9 mouse cellular contexts compared by ENCODE assay signal in the genomic region with DNA sequence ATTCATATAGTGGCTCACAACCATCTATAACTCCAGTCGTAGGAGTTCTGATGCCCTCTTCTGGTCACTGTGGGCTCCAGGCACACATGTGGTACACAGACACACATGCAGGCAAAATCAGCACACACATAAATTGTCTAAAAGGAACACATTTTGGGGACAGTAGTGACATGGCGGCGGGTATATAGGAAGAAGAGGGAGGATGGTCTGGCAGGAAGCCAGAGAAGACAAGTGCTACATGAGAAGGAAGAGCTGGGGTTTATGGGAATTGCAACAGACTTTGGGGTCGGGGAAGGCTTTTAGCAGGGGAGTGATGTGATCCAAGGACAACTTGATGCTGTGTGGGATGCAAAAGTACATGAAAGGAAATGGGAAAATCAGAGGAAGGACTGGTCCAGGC. TPM values are rescaled to one million over a fixed set of nuclear protein-coding genes. Genes with fewer than 3 reads are reported as not detected.
DNase-seq lines count a peak whose midpoint lies in the region; ATAC-seq and TF ChIP-seq lines count a peak whose summit lies in the region.
"Had no signal": no experiment of that assay in that cellular context is flagged by ENCODE, and none has a peak within 500 bp of the region (broad histone marks: within the 10 kb centered on the region; RNA-seq: fewer than 3 reads in every experiment).

No protein-coding gene starts in this region.

- no peak for DNase-seq in heart, adult 18-20 months
- DNase-seq in ZHBTc4 (ENCODE audit: low read depth, low spot score), result peak; percentile 22
- no peak for DNase-seq in hindbrain, postnatal 0 days (ENCODE audit: low spot score)
- no peak for DNase-seq in frontal cortex, postnatal 36 days (ENCODE audit: low spot score in 2 of 2)
- no peak for DNase-seq in frontal cortex, postnatal 14 days (ENCODE audit: low spot score in 2 of 2)
- DNase-seq in kidney, postnatal 10 days, result no peak

- WGBS in heart, embryonic 14.5 days, result 74% methylated on average over 4 of the region's 4 CpGs
- 89% methylated on average over 4 of the region's 4 CpGs for WGBS in hindbrain, postnatal 0 days
- 90% methylated on average over 4 of the region's 4 CpGs for WGBS in midbrain, embryonic 15.5 days

- H3K4me3 ChIP-seq in heart, embryonic 14.5 days (ENCODE audit: control insufficient read depth in 1 of 2, insufficient read depth in 1 of 2, low read depth in 1 of 2, low read length in 2 of 2), result peak overlapping the region in 1 of 2 experiments; percentile 83; a peak in 3 of 4 replicates
- peak overlapping the region; percentile 81 for H3K4me3 ChIP-seq in hindbrain, postnatal 0 days (ENCODE audit: low read length)
- H3K4me3 ChIP-seq in midbrain, embryonic 15.5 days, result peak overlapping the region; percentile 94; the same call in 1 of the 2 replicates

- H3K27ac ChIP-seq in heart, embryonic 14.5 days (replicated peaks in 1 of 2; ENCODE audit: control insufficient read depth in 1 of 2, insufficient read depth in 1 of 2, low read depth in 2 of 2, low read length in 2 of 2), result peak overlapping the region in 1 of 2 experiments; percentile 89; a peak in 2 of 4 replicates
- H3K27ac ChIP-seq in hindbrain, postnatal 0 days, result no peak overlapping the region
- no peak overlapping the region for H3K27ac ChIP-seq in midbrain, embryonic 15.5 days

- no peaks in the 10 kb centered on the region for H3K27me3 ChIP-seq in heart, embryonic 14.5 days (ENCODE audit: control insufficient read depth, insufficient read depth, low read length)
- H3K27me3 ChIP-seq in hindbrain, postnatal 0 days (ENCODE audit: insufficient read depth, low read length), result no peaks in the 10 kb centered on the region
- no peaks in the 10 kb centered on the region for H3K27me3 ChIP-seq in midbrain, embryonic 15.5 days (replicated peaks)

- peak; percentile 22 for TF ChIP-seq CTCF in hindbrain, postnatal 0 days (IDR thresholded peaks at IDR 0.05; ENCODE audit: low read depth)

- H3K4me1 ChIP-seq in heart, embryonic 14.5 days (ENCODE audit: control insufficient read depth in 2 of 2, insufficient read depth in 2 of 2, low read length in 2 of 2), result peaks cover 10 to 25% of the 10 kb centered on the region in 2 experiments
- peaks cover 21% of the 10 kb centered on the region; the same call in 1 of the 2 replicates for H3K4me1 ChIP-seq in hindbrain, postnatal 0 days (ENCODE audit: insufficient read depth, low read length)
- H3K4me1 ChIP-seq in midbrain, embryonic 15.5 days, result peaks cover 37% of the 10 kb centered on the region

- no peaks in the 10 kb centered on the region for H3K9me3 ChIP-seq in heart, embryonic 14.5 days (ENCODE audit: control insufficient read depth, low read length)
- H3K9me3 ChIP-seq in hindbrain, postnatal 0 days (ENCODE audit: low read length), result no peaks in the 10 kb centered on the region
- no peaks in the 10 kb centered on the region for H3K9me3 ChIP-seq in midbrain, embryonic 15.5 days
- H3K9me3 ChIP-seq: G1E had no signal

- H3K9ac ChIP-seq in heart, embryonic 14.5 days (ENCODE audit: low read length), result peak overlapping the region; percentile 86
- H3K9ac ChIP-seq in hindbrain, postnatal 0 days (replicated peaks; ENCODE audit: low read length), result no peak overlapping the region
- no peak overlapping the region for H3K9ac ChIP-seq in midbrain, embryonic 15.5 days

- ATAC-seq in heart, embryonic 14.5 days (ENCODE audit: insufficient number of reproducible peaks, insufficient read depth, low FRiP score, low read depth), result no peak
- ATAC-seq in hindbrain, postnatal 0 days, result no peak
- no peak for ATAC-seq in midbrain, embryonic 15.5 days (replicated peaks)

- H3K36me3 ChIP-seq in heart, embryonic 14.5 days (ENCODE audit: control insufficient read depth, insufficient read depth, low read length), result peaks cover 37% of the 10 kb centered on the region
- peaks cover 8% of the 10 kb centered on the region for H3K36me3 ChIP-seq in hindbrain, postnatal 0 days (ENCODE audit: insufficient read depth, low read length)
- H3K36me3 ChIP-seq in midbrain, embryonic 15.5 days (replicated peaks), result peaks cover 8% of the 10 kb centered on the region; the same call in 1 of the 2 replicates

- peak overlapping the region; percentile 81 for H3K4me2 ChIP-seq in heart, embryonic 14.5 days (ENCODE audit: low read length)
- peak overlapping the region; percentile 88 for H3K4me2 ChIP-seq in hindbrain, postnatal 0 days (ENCODE audit: low read depth, low read length)
- peak overlapping the region; percentile 88 for H3K4me2 ChIP-seq in midbrain, embryonic 15.5 days

RNA-seq across cellular contexts. Expression of gene Tnfaip1, which starts 1.6 kb away (rescaled TPM):
- polyA plus RNA-seq in heart, embryonic 14.5 days (2014; fragmentation: Nextera tagmentation; extraction: Ambion mirVana), result 77.6 and 77.9 TPM in 2 replicates
- total RNA-seq in heart, adult 18-20 months (2021), result 10 to 100 TPM; 37.6 to 43.3 TPM
- 36.6 and 46.2 TPM in 2 replicates for total RNA-seq in hindbrain, postnatal 0 days (2014; rRNA removed)
- 56.1 and 56.2 TPM in 2 replicates for polyA plus RNA-seq in hindbrain, postnatal 0 days (2015; fragmentation: Nextera tagmentation; extraction: Ambion mirVana)
- polyA plus RNA-seq in midbrain, embryonic 15.5 days (2015; fragmentation: Nextera tagmentation; extraction: Ambion mirVana), result 64.2 and 70.0 TPM in 2 replicates

RNA-seq across cellular contexts. Expression of gene Ift20, which starts 1.6 kb away (rescaled TPM):
- 104 and 112 TPM in 2 replicates for polyA plus RNA-seq in heart, embryonic 14.5 days (2014; fragmentation: Nextera tagmentation; extraction: Ambion mirVana)
- 10 to 100 TPM; 31.9 to 32.6 TPM for total RNA-seq in heart, adult 18-20 months (2021)
- total RNA-seq in hindbrain, postnatal 0 days (2014; rRNA removed), result 96.2 and 109 TPM in 2 replicates
- 123 and 136 TPM in 2 replicates for polyA plus RNA-seq in hindbrain, postnatal 0 days (2015; fragmentation: Nextera tagmentation; extraction: Ambion mirVana)
- polyA plus RNA-seq in midbrain, embryonic 15.5 days (2015; fragmentation: Nextera tagmentation; extraction: Ambion mirVana), result 117 and 128 TPM in 2 replicates

RNA-seq across cellular contexts. Expression of gene Tmem97, which starts 16.1 kb away (rescaled TPM):
- 51.7 and 54.7 TPM in 2 replicates for polyA plus RNA-seq in heart, embryonic 14.5 days (2014; fragmentation: Nextera tagmentation; extraction: Ambion mirVana)
- 1 to 10 TPM; 4.2 to 6.1 TPM for total RNA-seq in heart, adult 18-20 months (2021)
- 39.0 and 44.5 TPM in 2 replicates for total RNA-seq in hindbrain, postnatal 0 days (2014; rRNA removed)
- 42.8 and 43.5 TPM in 2 replicates for polyA plus RNA-seq in hindbrain, postnatal 0 days (2015; fragmentation: Nextera tagmentation; extraction: Ambion mirVana)
- polyA plus RNA-seq in midbrain, embryonic 15.5 days (2015; fragmentation: Nextera tagmentation; extraction: Ambion mirVana), result 35.0 and 35.4 TPM in 2 replicates

RNA-seq across cellular contexts. Expression of gene Poldip2, which starts 22.5 kb away (rescaled TPM):
- polyA plus RNA-seq in heart, embryonic 14.5 days (2014; fragmentation: Nextera tagmentation; extraction: Ambion mirVana), result 155 and 161 TPM in 2 replicates
- 100 to 1,000 TPM; 150 to 158 TPM for total RNA-seq in heart, adult 18-20 months (2021)
- 134 and 143 TPM in 2 replicates for total RNA-seq in hindbrain, postnatal 0 days (2014; rRNA removed)
- polyA plus RNA-seq in hindbrain, postnatal 0 days (2015; fragmentation: Nextera tagmentation; extraction: Ambion mirVana), result 165 and 170 TPM in 2 replicates
- polyA plus RNA-seq in midbrain, embryonic 15.5 days (2015; fragmentation: Nextera tagmentation; extraction: Ambion mirVana), result 182 and 192 TPM in 2 replicates

RNA-seq across cellular contexts. Expression of gene Tmem199, which starts 22.5 kb away (rescaled TPM):
- 41.2 and 44.4 TPM in 2 replicates for polyA plus RNA-seq in heart, embryonic 14.5 days (2014; fragmentation: Nextera tagmentation; extraction: Ambion mirVana)
- 10 to 100 TPM; 10.4 to 12.2 TPM for total RNA-seq in heart, adult 18-20 months (2021)
- total RNA-seq in hindbrain, postnatal 0 days (2014; rRNA removed), result 40.3 and 42.1 TPM in 2 replicates
- polyA plus RNA-seq in hindbrain, postnatal 0 days (2015; fragmentation: Nextera tagmentation; extraction: Ambion mirVana), result 84.8 and 86.9 TPM in 2 replicates
- polyA plus RNA-seq in midbrain, embryonic 15.5 days (2015; fragmentation: Nextera tagmentation; extraction: Ambion mirVana), result 90.5 and 91.0 TPM in 2 replicates
